Mouse (Mus musculus) T-cell, adult 66 days (primary cell): ENCODE results near the gene Gm21830. TPM values are rescaled to one million over a fixed set of nuclear protein-coding genes. Genes with fewer than 3 reads are reported as not detected.

Source experiments
- total RNA-seq, 2 experiments: library from RNA; stranded (reverse); gene quantifications; 3 replicates in 1 of 2; 4 replicates in 1 of 2; pipeline ENCODE4 v1.2.4; 2023

The Gm21830 gene
- total RNA-seq, result not detected

DNA sequence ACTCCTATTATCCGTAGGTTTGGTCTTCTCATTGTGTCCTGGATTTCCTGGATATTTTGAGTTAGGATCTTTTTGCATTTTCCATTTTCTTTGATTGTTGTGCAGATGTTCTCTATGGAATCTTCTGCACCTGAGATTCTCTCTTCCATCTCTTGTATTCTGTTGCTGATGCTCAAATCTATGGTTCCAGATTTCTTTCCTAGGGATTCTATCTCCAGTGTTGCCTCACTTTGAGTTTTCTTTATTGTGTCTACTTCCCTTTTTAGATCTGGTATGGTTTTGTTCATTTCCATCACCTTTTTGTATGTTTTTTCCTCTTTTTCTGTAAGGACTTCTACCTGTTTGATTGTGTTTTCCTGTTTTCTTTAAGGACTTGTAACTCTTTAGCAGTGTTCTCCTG lies at the start of gene Gm21830:
Gm21830 (plus strand) TSS at position 301 of the 400 bp plus-strand sequence.

DNA sequence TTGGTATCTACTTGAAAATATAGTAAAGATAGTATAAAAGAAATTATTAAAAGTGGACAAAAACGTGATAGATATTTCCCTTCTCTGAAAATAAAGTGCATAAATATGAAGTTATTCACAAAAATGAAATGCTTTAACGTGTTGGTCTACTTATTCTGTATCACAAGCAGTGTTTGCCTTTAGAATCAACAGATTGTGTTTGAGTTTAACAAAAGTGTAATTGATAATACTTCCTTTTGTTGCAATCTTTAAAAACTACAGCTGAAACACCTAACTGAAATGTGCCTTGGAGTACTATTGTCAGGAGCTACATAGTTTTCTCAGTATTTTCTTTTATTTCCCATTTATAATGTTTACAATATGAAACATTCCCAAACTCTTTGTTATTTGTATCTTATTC lies 19.6 kb downstream of the Gm21830 start, which contains the start of gene Gm26727:
Gm26727 (minus strand) TSS at position 101 of the 400 bp plus-strand sequence.

DNA sequence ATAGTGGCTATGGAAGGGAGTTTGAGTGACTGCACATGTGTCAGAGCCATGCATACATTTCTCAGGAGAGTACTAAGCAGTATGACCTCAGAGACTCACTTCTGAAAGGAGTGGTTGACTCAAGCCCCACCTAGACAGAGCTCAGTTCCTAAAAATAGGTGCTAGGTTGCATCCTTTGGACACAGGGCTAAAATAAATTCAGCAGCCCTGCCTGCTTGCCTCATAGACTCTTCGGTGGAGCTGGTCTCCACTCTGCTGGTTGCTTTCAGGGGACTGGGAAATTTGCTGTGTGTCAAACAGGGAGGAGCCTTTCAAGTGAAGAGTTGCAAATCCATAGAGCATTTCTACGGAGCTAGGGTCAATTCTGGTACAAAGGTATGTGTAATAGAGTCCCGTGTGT lies 32.3 kb downstream of the Gm21830 start, which contains the start of gene Xirp2:
Xirp2 (plus strand) TSS at position 223 of the 400 bp plus-strand sequence.

Other genes starting within 250 kb of the Gm21830 start
- gene Gm26727, start 19.5 kb downstream of the Gm21830 start, total RNA-seq, result not detected
- not detected for gene Xirp2, start 32.3 kb downstream of the Gm21830 start, total RNA-seq
- under 1 TPM in 1 of 2 experiments, not detected in 1; 0.71 TPM for gene B3galt1, start 152.1 kb downstream of the Gm21830 start, total RNA-seq